Mouse (Mus musculus) right cerebral cortex, adult 2 months (tissue): ENCODE data around the gene Rbm17.
"Not testable (repeated sequence)": the region's sequence is repeated elsewhere in the genome, so short reads cannot be mapped to it uniquely, and the experiment has no call there.

Experiments
- DNase-seq, 2 experiments: peaks; one replicate each; pipeline ENCODE4 v3.0.0; 2021 to 2022; ENCODE audit warnings: low spot score in 2 of 2

Gene Rbm17

DNA sequence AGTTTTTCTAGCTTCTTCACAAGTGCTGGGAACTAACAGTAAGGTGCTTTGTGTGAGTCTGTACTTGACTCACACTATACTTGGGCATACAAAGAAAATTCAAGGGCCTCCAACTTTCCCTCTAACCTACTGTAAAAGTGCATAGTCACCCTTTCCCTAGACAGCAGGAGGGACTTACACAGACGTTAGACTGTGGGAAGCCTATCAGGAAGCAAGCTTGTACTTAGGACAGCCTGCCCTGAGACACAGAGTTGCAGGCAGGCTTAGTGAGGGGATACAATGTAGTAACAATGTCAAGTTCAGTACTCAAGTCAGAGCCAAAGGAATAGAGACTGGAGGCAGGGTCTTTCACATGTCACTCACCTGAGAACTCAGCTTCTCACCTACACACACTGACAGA, 58.6 kb downstream of the Rbm17 start:
- DNase-seq = no peak

DNA sequence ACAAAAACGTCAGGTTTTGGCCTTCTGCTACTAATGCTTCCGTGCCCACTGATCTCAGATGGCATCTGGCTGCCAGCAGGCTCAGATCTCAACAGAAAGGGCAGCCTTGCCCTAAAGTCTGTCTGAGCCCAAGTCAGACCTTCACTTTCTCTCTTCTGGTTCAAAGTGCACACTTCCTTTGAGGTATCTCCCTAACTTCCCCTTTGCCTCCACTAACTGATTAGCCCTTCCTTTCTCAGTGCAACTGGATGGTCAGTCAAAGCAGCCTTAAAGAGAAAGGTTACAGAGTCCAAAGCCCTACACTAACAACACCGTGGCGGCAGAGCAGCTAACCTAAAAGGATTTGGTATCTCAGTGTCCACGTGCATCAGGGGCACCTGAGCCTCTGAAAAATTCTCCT, 59.6 kb downstream of the Rbm17 start:
- no peak for DNase-seq

- DNase-seq = no peak
These were observed 60.8 kb downstream of the Rbm17 start for GRCm38 (mm10) chr2:11543158-11543557.

- DNase-seq = peak; percentile 68 to 88
These were observed 61.3 kb downstream of the Rbm17 start for GRCm38 (mm10) chr2:11542640-11543039.

DNA sequence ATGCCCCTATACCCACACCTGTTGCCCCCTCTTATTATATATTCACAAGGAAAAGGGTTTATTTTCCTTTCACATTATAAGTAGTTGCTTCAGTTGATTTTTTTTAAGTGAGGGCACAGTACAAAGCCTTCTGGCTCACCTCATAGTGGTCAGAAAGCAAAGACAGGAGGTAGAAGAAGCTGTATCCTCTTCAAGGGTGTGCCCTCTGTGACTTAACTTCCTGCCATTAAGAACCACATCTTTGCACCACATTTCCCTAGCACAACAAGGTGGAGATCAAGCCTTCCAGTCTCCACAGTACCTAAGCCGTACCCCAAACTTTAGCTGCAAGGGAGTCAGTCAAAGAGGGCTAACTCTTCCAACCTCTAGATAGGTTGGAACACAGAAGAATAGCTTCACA, 61.8 kb downstream of the Rbm17 start:
- DNase-seq = no peak

DNA sequence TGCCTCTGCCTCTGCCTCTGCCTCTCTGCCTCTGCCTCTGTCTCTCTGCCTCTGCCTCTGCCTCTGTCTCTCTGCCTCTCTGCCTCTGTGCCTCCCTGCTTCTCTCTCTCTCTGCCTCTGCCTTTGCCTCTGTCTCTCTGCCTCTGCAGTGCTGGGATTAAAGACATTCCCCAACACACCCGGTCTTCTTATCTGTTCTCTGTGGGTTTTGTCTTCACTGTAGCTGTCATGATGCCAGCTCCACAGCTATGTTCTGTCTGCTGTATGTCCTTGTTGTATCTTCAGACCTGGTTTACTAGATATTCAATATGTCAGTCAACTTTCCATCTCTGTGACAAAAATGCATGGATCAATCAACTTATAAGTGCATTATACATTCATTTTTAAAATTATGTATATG, 62.4 kb downstream of the Rbm17 start:
- not testable (repeated sequence) for DNase-seq

- DNase-seq = no peak
These were observed 68.0 kb downstream of the Rbm17 start for GRCm38 (mm10) chr2:11535966-11536365.
